Mouse (Mus musculus) heart, postnatal 0 days (tissue): ENCODE measurements at regions not wholly inside any gene's neighbourhood (a gene's known extent, or its start where the extent isn't known, plus 50 kb on each side); places are given as distances from the start of the nearest gene placed in this dataset.

Experiments used
- CTCF ChIP-seq: IDR thresholded peaks from 2 replicates; pipeline ENCODE4 v1.5.1; 2016; ENCODE audit warnings: antibody characterized with exemption, control low read depth, low read depth
- EP300 ChIP-seq: IDR thresholded peaks from 2 replicates; pipeline ENCODE4 v1.6.1; 2016; ENCODE audit warnings: antibody characterized with exemption, low read depth

DNA sequence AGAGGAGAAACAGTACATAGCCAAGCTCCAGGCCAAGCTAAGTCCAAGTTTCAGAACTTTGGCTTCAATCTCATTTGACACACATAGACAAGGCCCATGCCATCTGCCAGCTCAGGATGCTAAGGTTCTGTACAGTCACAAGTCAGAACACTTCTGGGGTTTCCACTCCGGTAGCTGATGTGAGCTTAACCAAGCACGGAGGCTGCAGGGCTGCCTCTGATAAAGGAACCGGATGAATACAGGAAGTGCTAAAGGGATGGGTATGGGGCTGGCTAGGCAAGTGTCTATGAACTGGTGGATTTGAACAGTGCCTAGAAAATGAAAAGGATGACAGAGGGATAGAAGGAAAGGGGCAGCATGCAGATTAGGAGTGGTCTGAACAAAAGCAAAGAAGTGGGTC is 75.4 kb upstream of the Vldlr start:
- TF ChIP-seq EP300 (no peak), CTCF (no peak)
